Mouse (Mus musculus) ES-CJ7 (cell line): Measurements from ENCODE around the gene Apeh.

Source experiments
- DNase-seq: peaks from one replicate; pipeline ENCODE4 v3.0.0; 2011; ENCODE audit warnings: low read depth, low spot score

Apeh gene

GRCm38 (mm10) chr9:108051184-108051930 is 43.0 kb downstream of the Apeh start:
- no peak for DNase-seq

- no peak for DNase-seq
These were observed 44.7 kb downstream of the Apeh start for GRCm38 (mm10) chr9:108049561-108050251.

GRCm38 (mm10) chr9:108049016-108049455 is 45.4 kb downstream of the Apeh start, which contains the start of gene Gmppb:
Gene Gmppb, plus strand, starts transcription at chr9:108049242.
- peak; percentile 96 for DNase-seq

GRCm38 (mm10) chr9:108048566-108048955 is 45.8 kb downstream of the Apeh start:
- peak; percentile 40 for DNase-seq

GRCm38 (mm10) chr9:108047601-108048565 is 46.5 kb downstream of the Apeh start:
- DNase-seq = no peak

GRCm38 (mm10) chr9:108046582-108046981 is 47.8 kb downstream of the Apeh start:
- DNase-seq = no peak

GRCm38 (mm10) chr9:108044751-108045492 is 49.5 kb downstream of the Apeh start:
- peak; percentile 46 for DNase-seq
